Mouse (Mus musculus) adipose tissue, adult 10 weeks (tissue): ENCODE measurements around the gene Slc5a11. TPM values are rescaled to one million over a fixed set of nuclear protein-coding genes. Genes with fewer than 3 reads are reported as not detected.

Experiments used
- polyA plus RNA-seq: library from polyadenylated mRNA; stranded (reverse); fragments of 350-450 nt; fragmentation: Illumina TruSeq; extraction: RNeasy Lipid Tissue Mini Kit (QIAGEN cat#74804); gene quantifications from one replicate; pipeline ENCODE4 v1.2.3, GENCODE M21; 2014; ENCODE audit warnings: low read depth, low replicate concordance

Gene Slc5a11
- polyA plus RNA-seq: not detected

GRCm38 (mm10) chr7:123214365-123215075, at the start of gene Slc5a11:
TSS of gene Slc5a11 (plus strand) at chr7:123214780.

Other genes with a start within 250 kb of the Slc5a11 start
- gene Rbbp6, start 249.1 kb upstream of the Slc5a11 start, polyA plus RNA-seq: 46.5 TPM
- 37.0 TPM for gene Tnrc6a, start 90.9 kb upstream of the Slc5a11 start, polyA plus RNA-seq
- 60.8 TPM for gene Lcmt1, start 155.0 kb downstream of the Slc5a11 start, polyA plus RNA-seq
- 38.7 TPM for gene Arhgap17, start 155.1 kb downstream of the Slc5a11 start, polyA plus RNA-seq
- gene Aqp8, start 247.5 kb downstream of the Slc5a11 start, polyA plus RNA-seq: 0.65 TPM